24 mouse cellular contexts compared by ENCODE assay signal in genomic region chr1:169080686-169081085, GRCm38 (mm10).
"Had no signal": no experiment of that assay in that cellular context is flagged by ENCODE, and none has a peak within 500 bp of the region (broad histone marks: within the 10 kb centered on the region; RNA-seq: fewer than 3 reads in every experiment).

No protein-coding gene starts in this region.

- H3K9me3 ChIP-seq: heart, embryonic 13.5 days; heart, embryonic 15.5 days; hindbrain, embryonic 13.5 days; hindbrain, embryonic 15.5 days; kidney, embryonic 15.5 days; limb, embryonic 13.5 days; limb, embryonic 15.5 days; liver, embryonic 12.5 days had no signal

- H3K4me2 ChIP-seq: heart, embryonic 11.5 days; heart, embryonic 13.5 days; heart, embryonic 15.5 days; hindbrain, embryonic 13.5 days; hindbrain, embryonic 15.5 days; kidney, embryonic 15.5 days; limb, embryonic 13.5 days; limb, embryonic 15.5 days; liver, embryonic 12.5 days had no signal

- H3K4me3 ChIP-seq: heart, adult 2 months; heart, embryonic 13.5 days; heart, embryonic 15.5 days; hindbrain, embryonic 13.5 days; hindbrain, embryonic 15.5 days; kidney, embryonic 15.5 days; limb, embryonic 13.5 days; limb, embryonic 15.5 days; liver, embryonic 12.5 days had no signal

- DNase-seq: gastrocnemius, postnatal 14 days; gastrocnemius, postnatal 36 days; heart, adult 2 months; heart, postnatal 14 days; heart, postnatal 36 days; kidney, adult 11 months; kidney, adult 2 months; kidney, adult 9 months; kidney, postnatal 14 days; kidney, postnatal 36 days; left cerebral cortex, postnatal 4 days had no signal

- ATAC-seq: hindbrain, postnatal 0 days; intestine, embryonic 16.5 days; liver, embryonic 12.5 days had no signal

- H3K27me3 ChIP-seq: heart, embryonic 13.5 days; heart, embryonic 15.5 days; hindbrain, embryonic 13.5 days; hindbrain, embryonic 15.5 days; kidney, embryonic 15.5 days; limb, embryonic 13.5 days; limb, embryonic 15.5 days; liver, embryonic 12.5 days had no signal

- H3K36me3 ChIP-seq: heart, embryonic 13.5 days; heart, embryonic 15.5 days; hindbrain, embryonic 13.5 days; hindbrain, embryonic 15.5 days; kidney, embryonic 15.5 days; limb, embryonic 13.5 days; limb, embryonic 15.5 days; liver, embryonic 12.5 days had no signal

- H3K4me1 ChIP-seq: heart, embryonic 13.5 days; heart, embryonic 15.5 days; hindbrain, embryonic 13.5 days; hindbrain, embryonic 15.5 days; limb, embryonic 13.5 days; limb, embryonic 15.5 days; liver, embryonic 12.5 days had no signal

- H3K27ac ChIP-seq: heart, adult 2 months; heart, embryonic 13.5 days; heart, embryonic 15.5 days; hindbrain, embryonic 13.5 days; hindbrain, embryonic 15.5 days; hindbrain, postnatal 0 days; kidney, embryonic 15.5 days; kidney, postnatal 0 days; limb, embryonic 13.5 days; limb, embryonic 15.5 days; liver, embryonic 12.5 days; liver, embryonic 14.5 days had no signal

- H3K9ac ChIP-seq: heart, embryonic 13.5 days; heart, embryonic 15.5 days; hindbrain, embryonic 13.5 days; hindbrain, embryonic 15.5 days; kidney, embryonic 15.5 days; limb, embryonic 13.5 days; limb, embryonic 15.5 days; liver, embryonic 12.5 days; liver, embryonic 14.5 days had no signal
